In genomic region chr13:45966586-45966985, GRCm38 (mm10) we compare ENCODE assay signal across 8 mouse cellular contexts. TPM values are rescaled to one million over a fixed set of nuclear protein-coding genes. Genes with fewer than 3 reads are reported as not detected.
DNase-seq lines count a peak whose midpoint lies in the region; ATAC-seq lines count a peak whose summit lies in the region.

No protein-coding gene starts in this region.

- 0 out of 2 replicates have a peak overlapping the region, but pooled peaks have one; percentile 88 for H3K4me3 ChIP-seq in forebrain, embryonic 13.5 days
- peak overlapping the region; percentile 69; the same call in 1 of the 2 replicates for H3K4me3 ChIP-seq in intestine, embryonic 14.5 days (ENCODE audit: low read depth, low read length)
- H3K4me3 ChIP-seq in lung, embryonic 15.5 days = peak overlapping the region; percentile 96

- peak; percentile 34 for DNase-seq in adrenal gland, adult 2 months
- no peak for DNase-seq in adrenal gland, postnatal 4 days (ENCODE audit: low spot score in 2 of 2)
- DNase-seq in ZHBTc4 (ENCODE audit: low read depth, low spot score) = peak; percentile 61
- peak; percentile 60 for DNase-seq in intestine, embryonic 14.5 days (ENCODE audit: low spot score)
- DNase-seq in retina, postnatal 1 day = peak; percentile 70
- no peak for DNase-seq in yolk sac, embryonic 10.5 days (ENCODE audit: low spot score)

- no peaks in the 10 kb centered on the region for H3K36me3 ChIP-seq in forebrain, embryonic 13.5 days (ENCODE audit: poor library complexity, severe bottlenecking)
- H3K36me3 ChIP-seq in intestine, embryonic 14.5 days (ENCODE audit: control insufficient read depth, insufficient read depth, low read length) = no peaks in the 10 kb centered on the region
- no peaks in the 10 kb centered on the region for H3K36me3 ChIP-seq in lung, embryonic 15.5 days

- H3K4me2 ChIP-seq in forebrain, embryonic 13.5 days = peak overlapping the region; percentile 93
- peak overlapping the region; percentile 86 for H3K4me2 ChIP-seq in intestine, embryonic 14.5 days (ENCODE audit: low read length)
- peak overlapping the region; percentile 94 for H3K4me2 ChIP-seq in lung, embryonic 15.5 days

- H3K9ac ChIP-seq in forebrain, embryonic 13.5 days = no peak overlapping the region
- H3K9ac ChIP-seq in intestine, embryonic 14.5 days (ENCODE audit: low read length) = no peak overlapping the region
- no peak overlapping the region for H3K9ac ChIP-seq in lung, embryonic 15.5 days

- no peak overlapping the region for H3K27ac ChIP-seq in forebrain, embryonic 13.5 days
- no peak overlapping the region for H3K27ac ChIP-seq in intestine, embryonic 14.5 days (ENCODE audit: low read depth)
- no peak overlapping the region for H3K27ac ChIP-seq in lung, embryonic 15.5 days

- H3K4me1 ChIP-seq in forebrain, embryonic 13.5 days = peaks cover 30% of the 10 kb centered on the region
- peaks cover 23% of the 10 kb centered on the region for H3K4me1 ChIP-seq in intestine, embryonic 14.5 days (replicated peaks; ENCODE audit: control insufficient read depth, insufficient read depth, low read length)
- H3K4me1 ChIP-seq in lung, embryonic 15.5 days = peaks cover 24% of the 10 kb centered on the region

- ATAC-seq in forebrain, embryonic 13.5 days = no peak
- no peak for ATAC-seq in intestine, embryonic 14.5 days (replicated peaks; ENCODE audit: low FRiP score, low TSS enrichment, low read depth)
- ATAC-seq in lung, embryonic 15.5 days (ENCODE audit: borderline replicate concordance, extremely low read depth, low FRiP score, low TSS enrichment) = no peak

- peaks cover 3% of the 10 kb centered on the region; the same call in 1 of the 2 replicates for H3K27me3 ChIP-seq in forebrain, embryonic 13.5 days
- 0 out of 2 replicates have a peak, but pooled peaks cover 4% of the 10 kb centered on the region for H3K27me3 ChIP-seq in intestine, embryonic 14.5 days (replicated peaks; ENCODE audit: control insufficient read depth, insufficient read depth, low read length)
- no peaks in the 10 kb centered on the region for H3K27me3 ChIP-seq in lung, embryonic 15.5 days

- under 1% methylated on average over 14 of the region's 14 CpGs for WGBS in forebrain, embryonic 13.5 days
- 3% methylated on average over 14 of the region's 14 CpGs for WGBS in intestine, embryonic 14.5 days
- WGBS in lung, embryonic 15.5 days = 4% methylated on average over 14 of the region's 14 CpGs

- H3K9me3 ChIP-seq in forebrain, embryonic 13.5 days (replicated peaks) = no peaks in the 10 kb centered on the region
- no peaks in the 10 kb centered on the region for H3K9me3 ChIP-seq in intestine, embryonic 14.5 days (ENCODE audit: control insufficient read depth, low read length)
- no peaks in the 10 kb centered on the region for H3K9me3 ChIP-seq in lung, embryonic 15.5 days

RNA-seq across cellular contexts. Expression of gene Atxn1, which starts 1.8 kb away (rescaled TPM):
- total RNA-seq in adrenal gland, adult 2 months (2021) = 10 to 100 TPM; 42.0 to 43.5 TPM
- polyA plus RNA-seq in adrenal gland, adult 2 months (2012; rRNA removed) = 21.1 and 27.3 TPM in 2 replicates
- total RNA-seq in adrenal gland, postnatal 4 days (2021) = 10 to 100 TPM; 47.6 to 49.1 TPM
- 7.7 and 8.7 TPM in 2 replicates for polyA plus RNA-seq in forebrain, embryonic 13.5 days (2015; fragmentation: Nextera tagmentation; extraction: Ambion mirVana)
- 4.8 and 5.4 TPM in 2 replicates for polyA plus RNA-seq in intestine, embryonic 14.5 days (2014; fragmentation: Nextera tagmentation; extraction: Ambion mirVana)
- 7.4 and 8.5 TPM in 2 replicates for polyA plus RNA-seq in lung, embryonic 15.5 days (2015; fragmentation: Nextera tagmentation; extraction: Ambion mirVana)

Comparison
In these comparisons a context has a peak if more than half of its experiments do, and no peak if none do; other contexts are left out.
1. DNase-seq: peak in adrenal gland, adult 2 months (single experiment), ZHBTc4 (single experiment), intestine, embryonic 14.5 days (single experiment) and retina, postnatal 1 day (single experiment); none in adrenal gland, postnatal 4 days (0 of 2) and yolk sac, embryonic 10.5 days (single experiment).
2. Peak in every context shown above with its lines, with median percentiles within 50 percentile points of each other: H3K4me2 ChIP-seq and H3K4me3 ChIP-seq.